Mouse (Mus musculus) midbrain, postnatal 0 days (tissue): ENCODE measurements around the gene Gm10577. TPM values are rescaled to one million over a fixed set of nuclear protein-coding genes. Genes with fewer than 3 reads are reported as not detected.
A peak's percentile ranks its signal among the peaks of the same experiment; 100 is the strongest.

ENCODE experiments used
- ATAC-seq: fragments of 200-750 bp; cut with Nextera tagmentation; 2 replicates; pipeline ENCODE4 v1.8.0; 2017; ENCODE audit warnings: moderate number of reproducible peaks, mild to moderate bottlenecking, moderate TSS enrichment, moderate library complexity; ENCODE audit not compliant: low FRiP score
- DNase-seq: peaks from one replicate; pipeline ENCODE4 v3.0.0-alpha.2; 2015; ENCODE audit warnings: low spot score
- H3K27ac ChIP-seq: fragments of 300-500 bp; sonication (generic); 2 replicates; pipeline ENCODE4 v1.5.1; 2014; ENCODE audit warnings: low read depth, mild to moderate bottlenecking, low read length, mixed read lengths
- H3K27me3 ChIP-seq: fragments of 300-500 bp; sonication (generic); 2 replicates; pipeline ENCODE4 v1.6.1; 2014; ENCODE audit warnings: low read length, control low read depth, mixed read lengths; ENCODE audit not compliant: insufficient read depth
- H3K36me3 ChIP-seq: fragments of 300-500 bp; sonication (generic); 2 replicates; pipeline ENCODE4 v1.6.1; 2014; ENCODE audit warnings: low read length, control low read depth, mixed read lengths; ENCODE audit not compliant: insufficient read depth
- H3K4me1 ChIP-seq: fragments of 300-500 bp; sonication (generic); 2 replicates; pipeline ENCODE4 v1.6.1; 2014; ENCODE audit warnings: mild to moderate bottlenecking, control low read depth, antibody characterized with exemption, low read length, mixed read lengths; ENCODE audit not compliant: insufficient read depth
- H3K4me2 ChIP-seq: fragments of 300-500 bp; sonication (generic); 2 replicates; pipeline ENCODE4 v1.6.1; 2014; ENCODE audit warnings: low read depth, mild to moderate bottlenecking, low read length, mixed read lengths; ENCODE audit not compliant: poor library complexity, severe bottlenecking
- H3K4me3 ChIP-seq: fragments of 300-500 bp; sonication (generic); 2 replicates; pipeline ENCODE4 v1.5.1; 2014; ENCODE audit warnings: low read depth, mild to moderate bottlenecking, low read length, moderate library complexity
- H3K9ac ChIP-seq: fragments of 300-500 bp; sonication (generic); replicated peaks from 2 replicates; pipeline ENCODE4 v1.6.1; 2014; ENCODE audit warnings: mild to moderate bottlenecking, low read length, moderate library complexity, mixed read lengths; ENCODE audit not compliant: poor library complexity, severe bottlenecking
- H3K9me3 ChIP-seq: fragments of 300-500 bp; sonication (generic); 2 replicates; pipeline ENCODE4 v1.6.1; 2016; ENCODE audit warnings: low read length, control low read depth
- CTCF ChIP-seq: IDR thresholded peaks from 2 replicates; pipeline ENCODE4 v1.5.1; 2016; ENCODE audit warnings: antibody characterized with exemption, mild to moderate bottlenecking
- WGBS: fragments of 180-500 bp; shearing (Covaris S2); extraction: QIAGEN DNeasy Blood & Tissue Kit; methylation state at CpG from one replicate; pipeline ENCODE4 v1.1.7; 2014; 5-methylcytosine and 5-hydroxymethylcytosine counted together
- polyA plus RNA-seq: library from polyadenylated mRNA; unstranded; fragments of >200 nt; fragmentation: Nextera tagmentation; extraction: Ambion mirVana; gene quantifications from 2 replicates; pipeline ENCODE4 v1.2.1, GENCODE M21; 2015
- total RNA-seq: library from RNA; depleted of rRNA; stranded (reverse); fragments of >200 nt; gene quantifications from 2 replicates; pipeline ENCODE4 v1.2.3, GENCODE M21; 2014

Gm10577 gene
- total and polyA plus RNA-seq, 2 experiments from 2014 or later, result not detected

DNA sequence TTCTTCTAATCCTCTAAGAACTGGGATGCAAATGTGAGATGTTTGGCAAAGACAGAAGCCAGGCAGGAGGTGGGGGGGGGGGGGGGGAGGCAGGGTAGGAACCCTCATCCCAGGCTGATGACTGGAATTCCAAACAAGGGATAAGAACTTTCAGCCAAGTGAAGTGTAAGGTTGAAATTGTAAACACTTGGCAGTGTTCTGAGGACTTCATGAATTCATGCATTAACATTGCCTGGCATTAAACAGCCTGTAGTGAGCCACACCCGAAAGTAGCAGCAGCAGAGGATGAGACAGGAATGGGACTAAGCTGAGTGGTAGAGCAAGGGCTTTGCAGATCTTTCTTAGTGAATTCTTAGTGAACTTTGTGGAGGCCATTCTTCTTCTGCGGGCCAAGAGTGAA lies 6.5 kb upstream of the Gm10577 start:
- Histone ChIP-seq H3K4me3 (no peak overlapping the region), H3K9me3 (0 out of 2 replicates have a peak, but pooled peaks cover 3% of the 10 kb centered on the region), H3K27ac (no peak overlapping the region), H3K27me3 (no peaks in the 10 kb centered on the region), H3K4me2 (no peak overlapping the region), H3K4me1 (no peaks in the 10 kb centered on the region), H3K36me3 (no peaks in the 10 kb centered on the region), H3K9ac (no peak overlapping the region)
- no peak for DNase-seq
- no peak for ATAC-seq
- 67% methylated on average over 2 of the region's 2 CpGs for WGBS
- TF ChIP-seq CTCF, result no peak

DNA sequence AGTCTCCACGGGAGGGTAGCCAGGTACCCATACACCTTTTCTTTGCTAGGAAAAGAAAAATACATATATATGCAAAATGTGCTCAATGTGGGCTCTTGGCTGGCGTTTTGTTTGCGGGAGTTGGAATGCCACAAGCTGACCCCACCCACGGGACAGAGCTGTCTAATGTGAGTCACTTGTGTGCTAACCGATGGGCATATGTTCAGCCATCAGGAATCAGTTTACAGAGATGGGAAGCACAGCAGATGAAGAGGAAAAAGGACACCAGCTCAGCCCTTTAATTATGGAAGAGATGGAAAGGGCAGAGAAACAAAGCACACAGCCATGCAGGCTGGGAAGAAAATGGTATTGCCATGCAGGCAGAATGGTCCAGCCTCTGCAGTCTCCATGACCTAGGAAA lies 6.1 kb upstream of the Gm10577 start:
- H3K9me3 ChIP-seq, result 0 out of 2 replicates have a peak, but pooled peaks cover 3% of the 10 kb centered on the region
- no peak overlapping the region for H3K4me3 ChIP-seq
- TF ChIP-seq CTCF, result no peak
- no peaks in the 10 kb centered on the region for H3K4me1 ChIP-seq
- no peaks in the 10 kb centered on the region for H3K27me3 ChIP-seq
- no peak overlapping the region for H3K9ac ChIP-seq
- DNase-seq, result no peak
- WGBS, result 72% methylated on average over 5 of the region's 5 CpGs
- no peak overlapping the region for H3K4me2 ChIP-seq
- ATAC-seq, result no peak
- H3K36me3 ChIP-seq, result no peaks in the 10 kb centered on the region
- H3K27ac ChIP-seq, result no peak overlapping the region

DNA sequence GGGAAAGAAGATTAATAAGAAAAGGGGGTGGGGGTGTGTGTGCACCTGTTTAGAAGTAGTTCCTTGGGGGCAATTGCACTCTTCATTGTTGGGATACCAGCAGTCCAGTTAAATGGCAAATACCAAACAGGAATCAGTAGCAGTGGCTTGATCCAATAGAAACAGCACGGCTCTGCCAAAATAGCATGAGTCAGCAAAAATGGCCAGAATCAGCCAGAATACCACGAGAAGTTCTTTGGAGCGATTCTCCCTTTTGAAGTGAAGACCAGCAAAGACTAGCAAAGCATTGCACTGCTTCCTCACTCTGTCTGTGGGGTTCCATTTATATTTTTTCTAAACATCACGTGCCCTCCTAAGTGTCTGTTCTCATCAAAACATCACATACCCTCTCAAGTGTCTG lies 2.7 kb downstream of the Gm10577 start:
- TF ChIP-seq CTCF, result no peak
- H3K36me3 ChIP-seq, result no peaks in the 10 kb centered on the region
- no peak overlapping the region for H3K27ac ChIP-seq
- no peak for ATAC-seq
- H3K4me2 ChIP-seq, result no peak overlapping the region
- DNase-seq, result no peak
- WGBS, result 87% methylated on average over 4 of the region's 4 CpGs
- no peaks in the 10 kb centered on the region for H3K4me1 ChIP-seq
- H3K27me3 ChIP-seq, result no peaks in the 10 kb centered on the region
- H3K4me3 ChIP-seq, result no peak overlapping the region
- H3K9ac ChIP-seq, result no peak overlapping the region
- no peaks in the 10 kb centered on the region for H3K9me3 ChIP-seq

DNA sequence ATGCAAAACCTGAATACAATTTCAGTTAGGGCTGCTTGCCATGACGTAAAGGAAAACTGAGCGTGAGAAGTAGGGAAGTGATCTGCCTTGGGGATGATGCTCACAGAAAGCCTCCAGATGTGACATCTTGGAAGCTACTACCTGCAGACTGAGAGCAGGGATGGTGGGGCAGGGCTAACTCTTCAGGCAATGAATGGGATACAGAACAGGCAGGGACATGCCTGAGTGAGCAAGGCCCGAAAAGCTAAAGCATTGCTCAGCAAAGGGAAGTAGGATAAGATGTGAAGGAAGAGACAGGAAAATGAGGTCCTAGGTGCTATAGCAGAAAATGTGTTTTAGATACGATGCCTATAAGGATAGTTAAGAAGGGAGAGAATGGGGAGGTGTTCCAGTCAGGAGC lies 11.4 kb downstream of the Gm10577 start:
- TF ChIP-seq CTCF, result no peak
- Histone ChIP-seq H3K4me3 (no peak overlapping the region), H3K36me3 (no peaks in the 10 kb centered on the region), H3K9ac (no peak overlapping the region), H3K9me3 (no peaks in the 10 kb centered on the region), H3K27ac (no peak overlapping the region), H3K4me1 (no peaks in the 10 kb centered on the region), H3K4me2 (no peak overlapping the region), H3K27me3 (no peaks in the 10 kb centered on the region)
- ATAC-seq, result no peak
- 63% methylated on average over 4 of the region's 4 CpGs for WGBS
- no peak for DNase-seq

DNA sequence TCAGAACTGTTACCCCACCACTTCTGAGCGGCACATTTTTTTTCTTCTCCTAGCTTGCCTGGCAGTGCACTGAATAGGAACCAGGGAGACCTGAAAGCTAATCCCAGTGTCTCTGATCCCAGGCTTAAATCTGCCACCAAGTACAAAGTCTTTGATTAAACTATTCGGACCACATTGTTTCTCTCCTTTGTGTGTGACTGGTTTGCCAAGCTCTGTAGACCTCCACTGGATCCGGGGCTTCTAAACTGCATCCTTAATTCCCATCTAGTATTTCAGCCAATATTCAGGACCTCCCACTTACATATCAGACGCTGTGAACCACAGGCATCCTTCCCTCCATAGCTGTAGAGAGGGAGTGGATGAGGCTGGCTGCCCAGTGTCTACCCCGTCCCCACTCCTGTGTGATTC lies 12.1 kb downstream of the Gm10577 start:
- Histone ChIP-seq H3K27me3 (no peaks in the 10 kb centered on the region), H3K27ac (no peak overlapping the region), H3K4me3 (no peak overlapping the region), H3K36me3 (peaks cover 1% of the 10 kb centered on the region; the same call in 1 of the 2 replicates), H3K4me1 (no peaks in the 10 kb centered on the region), H3K9ac (no peak overlapping the region), H3K9me3 (no peaks in the 10 kb centered on the region), H3K4me2 (no peak overlapping the region)
- ATAC-seq (peak; percentile 49), DNase-seq (no peak)
- TF ChIP-seq CTCF, result no peak
- WGBS, result 9% methylated on average over 5 of the region's 5 CpGs

DNA sequence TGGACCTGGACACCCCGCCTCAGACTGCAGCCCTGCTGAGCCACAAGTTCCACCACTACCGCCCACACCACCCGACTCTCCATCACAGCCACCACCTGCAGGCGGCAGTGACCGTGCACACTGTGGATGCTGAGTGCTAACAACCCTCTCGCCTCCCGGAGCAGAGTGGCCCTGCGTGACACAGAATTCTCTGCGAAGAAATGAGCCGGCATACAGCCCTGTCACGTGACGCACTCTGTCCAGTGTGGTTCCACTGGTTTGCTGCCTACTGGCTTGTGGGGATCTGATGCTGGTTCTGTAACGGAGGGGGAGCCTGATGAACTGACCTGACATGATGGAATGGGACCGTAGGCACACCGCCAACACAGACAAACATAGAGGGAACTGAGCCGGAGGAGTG lies 17.5 kb downstream of the Gm10577 start:
- H3K4me2 ChIP-seq, result no peak overlapping the region
- peaks cover 7% of the 10 kb centered on the region for H3K36me3 ChIP-seq
- no peak for TF ChIP-seq CTCF
- DNase-seq (no peak), ATAC-seq (no peak)
- 0 out of 2 replicates have a peak, but pooled peaks cover 2% of the 10 kb centered on the region for H3K4me1 ChIP-seq
- no peak overlapping the region for H3K4me3 ChIP-seq
- H3K9ac ChIP-seq, result no peak overlapping the region
- 95% methylated on average over 16 of the region's 16 CpGs for WGBS
- no peaks in the 10 kb centered on the region for H3K9me3 ChIP-seq
- H3K27ac ChIP-seq, result no peak overlapping the region
- no peaks in the 10 kb centered on the region for H3K27me3 ChIP-seq
